Mouse (Mus musculus) retina, postnatal 1 day (tissue): ENCODE measurements around the gene Dclre1c.
A peak's percentile ranks its signal among the peaks of the same experiment; 100 is the strongest.

Source experiments
- DNase-seq: peaks from one replicate; pipeline ENCODE4 v3.0.0-alpha.2; 2012

The Dclre1c gene

DNA sequence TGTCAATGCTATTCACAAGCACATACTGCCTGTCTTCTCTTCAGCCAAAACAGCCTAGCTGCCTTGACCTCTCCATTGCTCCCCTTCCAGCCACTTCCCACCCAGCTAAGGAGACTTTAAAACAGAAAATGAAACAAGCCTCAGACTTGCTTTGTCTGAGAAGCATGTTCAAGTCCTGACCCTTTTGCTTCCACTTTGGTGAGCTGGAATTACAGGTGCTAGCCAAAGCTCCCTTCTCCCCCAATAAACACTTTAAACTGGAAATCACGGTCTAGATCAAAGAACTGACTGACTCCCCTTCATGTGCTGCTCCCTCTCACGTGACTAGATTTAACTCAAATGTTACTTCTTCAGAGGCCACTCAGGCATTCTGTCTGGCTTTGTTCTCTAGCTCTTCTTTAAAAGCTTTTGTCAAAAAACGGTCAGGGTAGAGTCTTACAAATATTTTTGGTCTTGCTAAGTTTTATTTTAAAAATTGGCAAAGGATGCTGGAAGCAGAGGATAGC is 51.9 kb downstream of the Dclre1c start:
- DNase-seq, result no peak

DNA sequence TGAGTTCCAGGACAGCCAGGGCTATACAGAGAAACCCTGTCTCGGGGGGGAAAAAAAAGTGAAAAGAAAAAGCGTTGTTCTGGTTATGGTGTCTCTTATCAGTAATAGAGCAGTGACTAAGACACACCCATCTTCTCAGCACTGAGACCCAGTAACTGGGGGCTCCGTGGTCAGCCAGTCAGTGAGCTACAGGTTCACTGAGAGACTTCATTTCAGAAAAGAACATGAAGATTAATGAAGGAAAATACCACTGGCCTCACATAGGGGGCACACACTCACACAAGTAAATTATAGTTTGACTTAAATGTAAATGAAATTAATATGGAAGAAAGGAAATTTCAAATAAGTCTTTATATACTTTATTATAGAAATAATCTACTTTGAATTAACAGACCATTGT is 56.3 kb downstream of the Dclre1c start:
- no peak for DNase-seq

DNA sequence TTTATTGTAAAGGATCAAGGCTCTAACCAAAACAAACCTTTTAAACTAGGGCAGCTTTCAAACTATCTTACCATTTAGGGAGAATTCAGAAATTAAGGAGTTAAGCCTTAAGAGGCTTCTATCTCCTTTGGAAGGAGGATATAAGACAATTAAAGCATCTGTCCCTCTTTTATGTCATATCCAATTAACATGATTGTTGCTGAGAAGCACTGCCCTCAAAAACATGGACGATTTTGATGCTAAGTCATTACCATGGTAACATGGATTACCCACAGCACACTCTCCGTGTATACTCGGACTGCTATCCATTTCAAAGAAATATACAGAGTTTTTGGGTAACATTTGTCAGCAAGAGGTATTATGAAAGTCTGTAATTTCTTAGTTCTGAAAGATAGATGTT is 65.9 kb downstream of the Dclre1c start:
- DNase-seq, result peak; percentile 89

DNA sequence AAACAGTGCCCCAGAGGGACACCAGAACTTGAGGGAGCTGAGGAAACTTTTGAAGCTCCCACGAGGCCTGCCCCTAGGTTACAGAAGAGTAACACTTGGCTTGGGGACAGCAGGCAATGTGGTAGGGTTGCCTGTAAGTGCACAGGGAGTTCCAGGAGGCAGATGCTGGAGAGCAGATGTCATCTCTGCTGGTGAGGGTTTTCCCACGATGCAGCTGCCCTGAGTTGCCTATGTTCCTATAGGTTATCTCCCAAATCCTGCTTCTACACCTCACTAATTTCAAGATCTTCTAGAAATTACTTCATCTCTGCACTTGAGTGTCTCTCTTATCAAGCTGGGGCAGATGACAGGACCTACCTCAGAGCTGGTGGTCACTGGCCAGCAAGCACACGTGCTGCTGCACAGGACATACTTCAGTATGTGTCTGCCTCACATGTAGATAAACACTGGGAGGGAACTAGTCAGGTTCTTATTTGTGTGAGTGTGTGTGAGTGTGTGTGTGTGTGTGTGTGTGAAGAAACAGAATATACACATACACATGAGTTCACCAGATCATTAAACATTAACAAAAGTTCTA is 70.0 kb downstream of the Dclre1c start:
- no peak for DNase-seq

DNA sequence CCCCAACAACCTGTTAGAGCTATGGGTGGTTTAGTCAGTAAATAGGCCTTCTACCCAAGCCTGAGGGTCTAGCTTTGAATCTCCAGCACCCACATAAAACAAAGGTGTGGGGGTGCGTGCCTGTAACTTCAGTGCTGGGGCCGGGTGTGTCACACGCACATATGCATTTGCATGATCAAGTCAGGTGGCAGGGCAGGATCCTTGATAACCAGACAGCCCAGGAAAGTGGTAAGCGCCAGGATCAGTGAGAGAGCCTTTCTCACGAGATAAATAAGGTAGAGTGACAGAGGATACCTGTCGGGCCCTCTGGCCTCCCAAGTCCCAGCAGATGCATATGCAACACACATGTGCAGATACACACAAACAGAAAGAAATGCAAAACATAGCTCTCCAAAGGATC is 75.6 kb downstream of the Dclre1c start:
- no peak for DNase-seq

DNA sequence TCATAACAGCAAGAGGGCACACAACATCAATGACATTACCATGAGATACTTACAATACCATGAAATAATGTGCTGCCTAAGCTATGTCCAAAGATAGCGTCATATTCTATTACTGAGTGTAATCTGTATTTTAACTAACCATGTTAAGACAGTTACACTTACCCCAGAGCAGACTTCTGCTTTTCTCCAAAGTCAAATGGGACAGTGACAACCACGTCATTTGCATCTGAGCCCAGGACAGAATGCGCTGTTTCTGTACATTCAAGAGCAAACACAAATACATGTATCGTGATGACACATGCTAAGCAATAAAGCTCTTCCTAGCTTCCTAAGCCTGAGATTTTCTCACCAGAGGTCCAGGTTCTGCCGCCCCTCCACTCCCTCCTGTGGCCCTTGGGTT is 77.0 kb downstream of the Dclre1c start:
- no peak for DNase-seq

DNA sequence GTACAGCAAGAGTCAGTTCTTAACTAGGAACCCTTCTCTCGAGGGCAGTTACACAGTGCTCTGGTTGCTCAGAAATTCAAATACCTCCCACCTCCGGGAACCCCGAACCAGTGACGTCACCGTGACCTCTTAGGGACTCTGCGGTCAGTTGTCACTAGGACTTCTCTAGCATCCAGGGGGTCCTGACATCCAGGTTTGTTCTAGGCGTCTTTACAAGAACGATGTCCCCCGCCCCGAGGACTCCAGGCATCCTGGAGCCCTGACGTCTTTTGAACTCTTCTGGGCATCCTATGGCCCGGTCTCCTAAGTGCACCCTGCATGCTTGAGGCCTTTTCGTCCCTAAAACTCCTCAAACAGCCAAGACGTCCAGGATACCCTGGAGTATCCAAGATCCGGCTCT is 88.1 kb downstream of the Dclre1c start:
- DNase-seq, result peak; percentile 53

DNA sequence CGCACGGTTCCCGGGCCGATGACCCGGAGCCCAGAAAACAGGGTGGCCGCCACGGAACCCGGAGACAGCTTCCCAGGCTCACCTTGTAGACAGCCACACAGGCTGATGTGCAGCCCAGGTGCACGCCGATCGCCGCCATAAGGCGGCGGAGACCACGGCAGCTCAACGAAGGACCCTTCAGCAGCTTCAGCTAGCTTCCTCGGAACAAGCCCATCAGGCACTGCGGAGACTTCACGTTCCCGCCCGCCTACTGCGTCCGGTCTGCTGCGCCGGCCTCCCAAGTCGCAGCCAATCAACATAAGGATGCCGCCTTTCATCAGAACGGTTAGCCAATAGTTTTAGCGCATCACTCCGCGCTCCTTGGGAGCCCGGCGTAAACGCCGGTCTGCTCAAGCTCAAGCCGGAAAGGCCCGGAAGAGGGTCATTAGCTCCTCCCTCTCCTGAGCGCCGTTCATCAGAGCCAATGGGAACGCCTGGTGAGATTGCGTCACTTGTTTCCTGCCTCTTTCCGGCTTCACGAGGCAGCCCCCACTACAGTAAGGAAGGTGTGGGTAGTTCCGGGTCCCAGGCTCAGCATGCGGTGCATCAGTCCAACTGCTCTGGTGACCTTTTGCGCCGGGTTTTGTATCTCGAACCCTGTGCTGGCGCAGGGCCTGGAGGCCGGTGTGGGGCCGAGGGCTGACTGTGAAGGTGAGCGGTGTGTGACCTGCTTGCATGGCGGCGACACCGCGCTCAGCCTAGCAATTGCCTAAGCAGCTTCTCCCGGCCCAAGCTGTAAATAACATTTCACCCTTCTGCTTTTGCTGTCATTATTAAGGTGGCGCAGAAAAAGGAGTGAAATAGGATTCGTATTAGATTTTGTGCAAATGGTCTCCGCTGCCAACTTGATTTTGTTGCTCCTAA is 88.9 kb downstream of the Dclre1c start, which contains the start of the genes Gm45902, Hspa14 and Cdnf:
TSS of gene Gm45902 (minus strand) at position 239 of the 903 bp plus-strand sequence.
TSS of gene Hspa14 (minus strand) at position 263 of the 903 bp plus-strand sequence.
TSS of gene Cdnf (plus strand) at position 479 of the 903 bp plus-strand sequence.
- DNase-seq, result peak; percentile 99
